Mouse (Mus musculus) ZHBTc4 (cell line): ENCODE results near the gene Soga1.

Experiments used
- DNase-seq: peaks from one replicate; pipeline ENCODE4 v3.0.0-alpha.2; 2011; ENCODE audit warnings: low read depth, low spot score

Gene Soga1

GRCm38 (mm10) chr2:157078793-157079700, at the start of gene Soga1:
Gene Soga1 (minus strand): TSS chr2:157079254.
- DNase-seq, result peak; percentile 77

- peak; percentile 15 for DNase-seq
These were observed 49.0 kb upstream of the Soga1 start for GRCm38 (mm10) chr2:157128072-157128471.

GRCm38 (mm10) chr2:157127370-157127769, 48.3 kb upstream of the Soga1 start:
- DNase-seq, result no peak

- no peak for DNase-seq
These were observed 46.2 kb upstream of the Soga1 start for GRCm38 (mm10) chr2:157125246-157125645.

- no peak for DNase-seq
These were observed 42.7 kb upstream of the Soga1 start for GRCm38 (mm10) chr2:157121766-157122165.

GRCm38 (mm10) chr2:157119075-157119474, 40.0 kb upstream of the Soga1 start:
- no peak for DNase-seq

GRCm38 (mm10) chr2:157118556-157118955, 39.5 kb upstream of the Soga1 start:
- no peak for DNase-seq

- peak; percentile 60 for DNase-seq
These were observed 37.9 kb upstream of the Soga1 start for GRCm38 (mm10) chr2:157116964-157117363.

- no peak for DNase-seq
These were observed 29.2 kb upstream of the Soga1 start for GRCm38 (mm10) chr2:157108236-157108635.

- no peak for DNase-seq
These were observed 25.4 kb upstream of the Soga1 start for GRCm38 (mm10) chr2:157104454-157104853.

- peak; percentile 65 for DNase-seq
These were observed 23.2 kb upstream of the Soga1 start for GRCm38 (mm10) chr2:157102256-157102655.

- DNase-seq, result no peak
These were observed 22.6 kb upstream of the Soga1 start for GRCm38 (mm10) chr2:157101650-157102049.

- DNase-seq, result peak; percentile 74
These were observed 21.2 kb upstream of the Soga1 start for GRCm38 (mm10) chr2:157100319-157100605.

GRCm38 (mm10) chr2:157099532-157100318, 20.7 kb upstream of the Soga1 start:
- no peak for DNase-seq

- DNase-seq, result peak; percentile 63
These were observed 16.1 kb upstream of the Soga1 start for GRCm38 (mm10) chr2:157095005-157095755.

- no peak for DNase-seq
These were observed 13.0 kb upstream of the Soga1 start for GRCm38 (mm10) chr2:157092024-157092423.

- no peak for DNase-seq
These were observed 8.7 kb upstream of the Soga1 start for GRCm38 (mm10) chr2:157087536-157088317.

GRCm38 (mm10) chr2:157086796-157087195, 7.7 kb upstream of the Soga1 start, which contains the start of gene Tldc2:
Gene Tldc2 (plus strand): TSS chr2:157087055.
- DNase-seq, result no peak

GRCm38 (mm10) chr2:157084831-157085585, 6.0 kb upstream of the Soga1 start:
- DNase-seq, result no peak

GRCm38 (mm10) chr2:157081960-157082359, 2.9 kb upstream of the Soga1 start:
- no peak for DNase-seq
